Mouse (Mus musculus) CD4-positive, CD25-positive, alpha-beta regulatory T cell, adult 4 months (primary cell): ENCODE results near the gene Rgs19. TPM values are rescaled to one million over a fixed set of nuclear protein-coding genes. Genes with fewer than 3 reads are reported as not detected.

Experiments
- ATAC-seq: one replicate; pipeline ENCODE4 v1.8.0; 2017
- polyA plus RNA-seq, 2 experiments: library from polyadenylated mRNA; unstranded; fragments of 100-300 nt; shearing (Covaris generic); gene quantifications; one replicate each; pipeline ENCODE4 v1.2.1; 2017

The Rgs19 gene
- polyA plus RNA-seq = 100 to 1,000 TPM; 174 to 198 TPM

DNA sequence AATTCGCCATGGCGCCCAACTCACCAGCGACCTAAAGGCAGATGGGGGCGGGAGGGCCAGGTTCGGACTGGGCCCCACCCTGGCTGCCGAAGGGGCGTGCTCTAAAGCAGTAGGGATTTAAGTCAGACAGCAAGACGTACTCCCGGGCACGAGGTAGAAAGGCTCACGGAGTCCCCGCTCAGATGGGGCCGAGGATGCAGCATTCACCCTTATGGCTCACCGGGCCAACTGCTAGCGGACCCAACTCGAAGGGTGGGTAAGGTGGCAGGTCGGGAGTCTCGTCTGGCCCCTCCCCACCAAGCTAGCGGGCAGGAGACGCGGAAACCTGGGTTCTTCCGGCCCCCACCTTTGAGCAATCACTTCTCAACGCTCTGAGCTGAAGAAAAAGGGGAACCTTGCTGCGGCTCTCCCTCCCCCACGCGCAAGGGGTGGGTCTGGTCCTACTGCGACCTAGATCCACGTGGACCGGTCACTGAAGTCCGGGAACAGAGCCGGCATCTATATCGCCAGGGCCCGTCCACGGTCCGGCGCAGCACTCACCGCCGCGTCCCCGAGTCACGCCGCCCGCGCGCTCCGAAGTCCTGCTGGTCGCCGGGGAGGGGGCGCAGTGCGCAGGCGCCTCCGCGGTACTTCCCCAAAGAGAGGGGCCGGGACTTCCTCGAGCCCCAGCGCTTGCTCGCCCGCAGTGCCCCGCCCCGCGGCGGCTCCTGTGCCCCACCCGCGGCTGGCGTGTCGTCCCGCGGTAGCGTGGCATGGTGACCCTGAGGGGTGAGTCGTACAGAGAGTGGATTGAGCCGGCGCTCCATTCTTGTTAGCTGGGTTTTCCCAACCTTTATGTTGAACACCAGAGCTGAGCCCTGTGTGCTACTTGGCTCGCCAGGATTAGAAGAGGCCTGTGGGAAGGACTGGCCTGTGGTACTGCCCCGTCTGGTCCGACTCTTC, at the start of gene Rgs19:
Rgs19 (minus strand) TSS at position 639 of the 942 bp plus-strand sequence.
- ATAC-seq = peak; percentile 88

DNA sequence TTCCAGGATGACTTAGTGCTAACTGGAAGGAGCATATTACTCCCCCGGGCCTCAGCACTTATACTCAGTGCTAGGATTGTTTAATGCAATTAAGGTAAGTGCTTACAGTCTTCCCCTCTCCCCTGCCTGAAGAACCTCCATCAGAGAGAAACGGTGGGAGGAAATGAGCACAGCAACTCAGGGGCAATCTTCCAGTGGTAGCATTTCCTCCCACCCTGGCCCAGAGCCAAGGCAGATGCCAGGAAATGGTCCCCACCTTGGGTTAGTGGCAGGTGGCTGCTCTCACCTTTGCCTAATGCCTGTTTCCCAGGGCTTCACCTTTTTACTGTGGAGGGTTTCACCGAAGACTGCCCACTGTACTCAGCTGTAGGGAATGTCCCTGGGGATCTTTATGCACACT, 36.3 kb upstream of the Rgs19 start:
- no peak for ATAC-seq

DNA sequence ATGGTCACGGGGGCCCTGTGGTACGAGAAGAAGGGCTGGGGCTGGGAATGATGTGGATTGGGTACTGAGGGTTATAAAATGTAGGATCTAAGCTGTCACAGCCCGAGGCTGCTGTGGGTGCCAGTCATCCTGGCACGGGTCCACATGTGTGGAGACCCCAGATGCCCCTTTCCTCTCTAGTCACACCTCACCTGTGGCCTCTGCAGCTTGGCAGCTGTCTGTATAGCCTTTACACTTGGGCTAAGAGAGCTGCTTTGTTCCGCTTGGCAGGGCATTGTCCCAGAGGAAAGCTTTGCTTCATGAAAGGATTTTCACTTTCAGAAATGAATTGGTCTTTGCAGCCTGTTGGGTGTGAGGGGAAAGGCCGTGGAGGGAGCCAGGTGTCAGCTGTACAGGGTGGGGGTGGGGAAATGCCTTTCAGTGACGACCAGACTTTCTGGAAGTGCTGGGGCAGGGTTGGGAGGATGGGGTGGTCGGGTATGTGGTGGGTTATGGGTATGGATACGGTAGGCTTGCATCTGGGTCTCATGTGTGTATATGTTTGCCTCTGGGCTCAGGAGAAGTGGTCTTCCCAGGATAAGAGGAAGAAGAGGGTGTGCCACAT, 34.0 kb upstream of the Rgs19 start:
- no peak for ATAC-seq

DNA sequence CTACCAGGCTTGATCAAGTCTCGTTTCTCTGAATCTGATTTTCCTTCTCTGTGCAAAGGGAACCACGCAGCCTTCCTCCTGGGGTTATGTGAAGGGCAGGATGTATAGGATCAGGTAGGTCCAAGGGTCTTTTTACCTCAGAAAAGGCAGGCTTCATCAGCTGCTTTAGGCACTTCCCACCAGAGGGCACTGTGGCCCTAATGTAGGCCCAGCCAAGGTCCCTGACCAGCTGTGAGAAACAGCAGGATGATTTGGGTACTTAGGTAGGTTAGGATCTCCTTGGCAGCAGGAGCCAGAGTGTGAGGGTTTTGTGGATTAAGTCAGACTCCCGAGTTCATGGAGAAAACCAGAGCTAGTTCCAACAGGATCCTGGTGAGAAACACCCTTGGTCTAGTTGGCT, 28.4 kb upstream of the Rgs19 start:
- no peak for ATAC-seq

DNA sequence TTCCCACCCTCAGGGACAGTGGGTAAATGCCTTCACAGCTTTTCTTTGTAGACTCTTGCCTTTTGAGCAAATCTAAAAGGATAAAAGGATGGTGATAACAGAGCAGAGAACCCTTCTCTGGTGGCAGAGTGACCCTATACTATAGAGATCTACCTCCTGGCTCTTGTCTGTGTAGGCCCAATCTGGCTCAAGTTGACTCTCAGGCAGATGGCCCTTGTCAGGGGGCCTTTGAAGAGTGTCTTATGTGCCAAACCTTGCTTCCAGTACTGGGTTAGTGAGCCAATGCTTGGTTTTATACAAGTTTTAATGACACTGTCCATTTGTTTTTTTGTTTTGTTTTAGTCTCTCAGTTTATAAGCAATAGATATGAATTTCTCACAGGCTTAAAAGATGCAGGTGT, 27.4 kb upstream of the Rgs19 start:
- no peak for ATAC-seq

DNA sequence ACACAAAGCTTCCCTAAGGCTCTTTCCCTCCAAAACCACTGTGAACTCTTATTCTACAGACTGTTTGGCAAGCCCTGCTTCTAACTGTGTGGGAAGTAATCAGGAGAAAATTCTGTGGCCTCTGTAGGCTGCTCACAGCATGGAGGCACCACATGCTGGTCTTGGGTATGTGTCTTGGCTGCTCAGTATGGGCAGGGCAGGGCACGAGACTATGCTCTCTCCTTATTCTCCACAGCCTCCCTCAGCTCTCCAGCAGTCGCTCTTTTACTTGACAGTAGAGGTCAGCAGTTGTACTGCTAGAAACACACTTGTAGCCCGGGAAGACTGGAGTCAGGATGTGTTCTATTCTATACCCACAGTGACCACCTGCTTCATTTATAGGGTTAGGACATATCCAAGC, 26.3 kb upstream of the Rgs19 start:
- ATAC-seq = no peak

DNA sequence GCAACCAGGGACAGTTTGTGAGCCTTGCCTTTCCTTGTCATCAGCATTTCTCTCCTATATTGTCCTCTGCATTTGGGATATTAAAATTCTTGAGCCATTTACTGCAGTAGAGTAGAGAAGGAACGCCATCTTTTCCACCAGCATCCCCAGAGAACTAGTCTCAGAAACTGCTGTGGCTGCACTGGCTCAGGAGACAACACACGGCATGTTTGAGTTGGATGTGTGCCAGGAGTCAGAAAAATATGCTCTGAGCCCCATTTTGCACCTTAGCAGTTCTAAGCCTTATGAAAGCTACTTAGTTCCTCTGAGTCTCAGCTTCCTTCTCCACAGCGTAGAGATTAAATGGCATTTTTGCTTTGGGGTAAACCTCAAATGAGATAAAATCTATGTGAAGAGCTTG, 23.2 kb upstream of the Rgs19 start:
- no peak for ATAC-seq

DNA sequence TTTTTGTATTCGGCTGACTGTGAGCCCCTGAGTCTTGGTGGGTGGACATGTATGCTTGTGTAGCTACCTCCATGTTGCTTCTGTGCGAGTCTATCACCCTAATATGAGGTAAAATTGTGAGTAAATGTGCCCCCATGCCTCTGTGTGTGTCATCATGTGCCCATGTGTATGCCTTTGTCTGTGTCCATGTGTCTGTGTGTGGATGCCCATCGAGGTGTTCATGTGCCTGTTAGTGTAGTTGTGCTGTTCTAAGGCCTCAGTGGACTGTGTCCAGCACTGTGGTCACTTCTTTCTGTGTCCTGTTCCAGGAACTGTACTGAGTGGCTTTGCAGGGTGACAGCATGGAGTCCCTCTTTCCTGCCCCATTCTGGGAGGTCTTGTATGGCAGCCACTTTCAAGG, 21.6 kb upstream of the Rgs19 start:
- ATAC-seq = no peak

DNA sequence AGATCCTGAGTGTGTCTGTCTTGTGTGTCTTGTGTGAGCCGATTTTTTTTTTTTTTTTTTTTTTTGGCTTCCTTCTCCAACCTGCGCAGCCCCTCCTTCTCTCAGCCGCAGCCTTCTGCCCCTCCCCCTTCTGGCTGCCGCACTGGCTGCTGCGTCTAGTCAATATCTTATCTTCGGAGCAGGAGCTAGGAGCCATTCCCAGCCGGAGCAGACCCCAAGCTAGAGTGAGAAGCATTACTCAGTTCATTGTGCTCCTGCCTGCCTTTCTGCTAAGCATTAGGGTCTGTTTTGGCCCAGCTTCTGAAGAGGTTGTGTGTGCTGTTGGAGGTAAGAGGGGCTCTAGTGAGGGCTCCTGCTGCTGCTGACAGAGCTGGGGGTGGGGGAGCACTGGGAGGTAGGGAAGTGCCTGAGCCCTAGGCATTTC, 21.1 kb upstream of the Rgs19 start, which contains the start of gene Oprl1:
Oprl1 (plus strand) TSS at position 114 of the 424 bp plus-strand sequence.
- ATAC-seq = no peak

DNA sequence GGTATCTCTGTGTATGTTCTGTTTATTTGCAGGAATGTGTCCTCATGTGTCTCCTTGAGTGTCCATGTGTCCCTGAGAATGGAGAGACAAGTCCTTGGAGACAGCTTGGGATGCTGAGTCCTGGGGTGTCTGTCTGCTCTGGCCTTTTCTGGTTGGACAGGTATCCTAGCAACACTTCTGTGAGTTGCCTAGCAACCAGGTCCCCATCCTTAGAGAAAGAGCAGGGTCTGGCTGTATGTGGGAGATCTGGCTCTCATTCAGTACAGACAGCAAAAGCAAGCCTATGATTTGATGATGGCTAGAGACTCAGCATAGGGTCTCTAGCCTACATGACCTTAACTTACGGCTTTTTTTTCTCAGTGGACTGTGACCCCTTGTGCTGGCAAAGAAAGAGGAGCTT, 20.0 kb upstream of the Rgs19 start:
- ATAC-seq = no peak

DNA sequence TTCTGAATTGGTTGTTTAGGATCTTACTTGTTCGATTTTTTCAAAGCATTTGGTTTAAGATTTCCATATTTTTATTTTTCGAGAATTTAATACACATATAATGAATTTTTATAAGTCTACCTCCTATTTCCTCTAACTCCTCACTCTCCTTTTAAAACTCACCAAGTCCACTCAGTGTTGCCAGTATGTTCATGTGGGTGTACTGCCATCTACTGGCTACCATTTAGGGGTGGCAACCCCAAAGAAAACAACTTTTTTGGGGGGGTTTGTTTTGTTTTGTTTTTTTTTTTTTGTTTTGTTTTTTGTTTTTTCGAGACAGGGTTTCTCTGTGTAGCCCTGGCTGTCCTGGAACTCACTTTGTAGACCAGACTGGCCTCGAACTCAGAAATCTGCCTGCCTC, 12.9 kb upstream of the Rgs19 start:
- peak; percentile 86 for ATAC-seq

DNA sequence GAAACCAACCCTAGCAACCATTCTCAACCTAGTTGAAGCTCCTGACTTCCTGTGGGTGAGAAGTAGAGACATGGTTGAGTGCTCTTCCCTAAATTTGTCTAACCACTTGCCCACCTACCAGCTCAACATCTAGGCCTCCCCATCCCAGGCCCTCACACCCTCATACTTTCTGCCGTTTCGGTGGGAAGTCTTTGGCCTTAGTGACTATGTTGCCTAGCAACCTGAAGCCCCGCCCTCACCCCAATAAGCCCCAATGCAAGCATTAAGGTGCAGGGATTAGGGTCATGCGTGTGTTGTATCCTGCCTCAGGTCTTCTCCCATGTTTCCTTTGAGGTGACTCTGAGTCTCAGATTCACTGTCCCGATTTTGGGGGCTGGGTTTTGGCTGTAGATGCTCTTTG, 4.5 kb upstream of the Rgs19 start, which contains the start of gene Lkaaear1:
Lkaaear1 (minus strand) TSS at position 202 of the 400 bp plus-strand sequence.
- no peak for ATAC-seq

DNA sequence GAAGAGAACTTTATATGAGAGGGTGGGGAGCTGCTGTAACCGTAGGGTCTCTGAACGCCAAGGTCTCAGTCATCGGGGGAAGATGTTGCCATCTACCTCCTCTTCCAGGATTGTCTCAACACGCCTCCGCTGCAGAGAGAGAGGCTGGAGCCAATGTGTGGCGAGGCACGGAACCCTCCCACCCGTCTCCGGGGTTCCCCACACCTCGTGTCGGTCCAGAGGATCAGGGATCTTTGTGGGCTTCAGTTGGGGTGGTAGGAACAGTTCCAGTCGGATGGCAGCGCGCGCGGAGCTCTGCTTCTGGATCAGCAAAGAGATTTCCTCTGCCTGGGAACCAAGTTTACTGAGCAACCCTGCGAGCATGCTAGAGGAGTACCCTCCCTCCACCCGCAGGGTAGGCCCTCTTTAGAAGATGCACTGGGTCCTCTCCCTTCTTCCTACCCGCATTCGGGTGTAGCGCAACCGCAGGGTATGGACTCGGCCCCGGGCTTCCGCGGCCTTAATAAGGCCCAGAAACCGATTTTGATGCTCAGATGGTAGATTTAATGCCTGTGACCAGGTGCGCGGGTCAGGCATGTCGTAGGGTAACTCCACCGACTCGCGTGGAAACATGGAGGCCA, 3.1 kb upstream of the Rgs19 start:
- no peak for ATAC-seq

DNA sequence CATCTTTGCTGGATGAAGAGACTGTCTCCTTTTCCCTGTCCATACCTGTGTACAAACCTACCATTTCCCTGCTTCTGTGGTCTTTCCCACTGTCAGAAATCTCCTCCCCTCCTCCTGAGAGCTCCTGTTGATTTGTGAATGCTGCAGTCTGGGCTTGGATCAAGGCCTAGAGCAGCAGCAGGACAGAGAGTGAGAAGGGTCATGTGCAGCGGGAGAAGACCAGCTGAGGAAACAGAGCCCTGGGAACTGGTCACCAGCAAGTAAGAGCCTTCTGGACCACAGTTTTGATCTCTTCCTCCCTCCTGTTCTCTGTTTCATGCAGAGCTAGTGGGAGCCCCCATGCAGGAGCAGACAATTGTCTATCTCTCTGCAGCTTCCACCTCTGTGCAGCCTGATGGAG, 2.0 kb upstream of the Rgs19 start:
- no peak for ATAC-seq

DNA sequence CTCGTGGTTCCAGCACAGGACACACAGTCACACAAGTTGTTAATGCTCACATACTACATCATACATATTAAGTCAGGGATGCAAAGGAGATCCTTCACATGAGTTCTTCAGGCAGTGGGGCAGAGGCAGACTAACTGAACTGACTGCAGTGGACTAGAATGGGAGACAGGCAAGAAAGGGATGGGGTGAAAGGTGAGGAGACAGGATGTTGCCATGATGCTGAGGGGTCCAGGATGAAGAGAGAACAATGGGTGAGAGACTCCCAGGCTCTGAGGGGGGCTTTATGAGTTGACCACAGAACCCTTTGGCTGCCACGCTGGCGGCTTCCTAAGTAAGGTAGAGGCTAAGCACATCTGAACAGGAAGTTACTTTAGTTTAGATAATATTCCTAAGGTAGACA, 804 bp upstream of the Rgs19 start:
- ATAC-seq = no peak

DNA sequence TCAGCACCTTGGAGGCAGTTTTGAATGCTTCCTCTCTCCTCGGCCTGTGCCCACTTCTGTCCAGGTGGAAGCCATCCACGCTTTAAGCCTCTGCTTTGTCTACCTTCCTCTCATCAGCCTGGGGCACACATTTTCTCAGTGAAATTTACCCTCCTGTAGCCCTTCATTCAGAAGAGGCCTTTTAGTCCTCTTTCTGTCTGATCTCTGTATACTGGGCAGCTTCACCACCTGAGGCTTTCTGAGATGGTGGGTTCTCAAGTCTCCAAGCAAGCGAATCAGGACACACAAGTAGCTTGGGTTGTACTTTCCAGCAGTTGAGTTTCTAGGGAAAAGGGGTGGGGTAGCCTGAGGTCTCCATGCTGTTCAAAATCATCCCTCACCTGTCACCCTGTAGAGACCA, 1.5 kb downstream of the Rgs19 start:
- ATAC-seq = no peak

DNA sequence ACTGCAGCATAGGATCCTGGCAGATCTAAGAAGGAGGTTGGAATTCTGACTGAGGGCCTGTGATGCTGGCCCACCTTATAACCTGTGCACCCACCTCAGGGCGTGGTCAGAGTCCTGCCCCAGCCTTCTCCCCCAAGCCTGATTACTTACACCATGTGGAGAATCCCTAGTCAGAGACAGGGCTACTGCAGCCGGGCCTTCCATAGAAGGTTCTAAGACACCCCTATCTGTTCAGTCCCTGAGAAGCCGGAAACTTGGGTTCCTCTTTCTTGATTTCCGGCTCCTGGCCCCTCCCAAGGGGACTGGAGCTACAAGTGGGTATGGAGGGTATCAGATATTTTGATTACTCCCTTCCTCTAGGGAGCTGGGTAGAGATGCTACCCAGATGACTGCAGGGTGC, 2.2 kb downstream of the Rgs19 start:
- peak; percentile 35 for ATAC-seq

DNA sequence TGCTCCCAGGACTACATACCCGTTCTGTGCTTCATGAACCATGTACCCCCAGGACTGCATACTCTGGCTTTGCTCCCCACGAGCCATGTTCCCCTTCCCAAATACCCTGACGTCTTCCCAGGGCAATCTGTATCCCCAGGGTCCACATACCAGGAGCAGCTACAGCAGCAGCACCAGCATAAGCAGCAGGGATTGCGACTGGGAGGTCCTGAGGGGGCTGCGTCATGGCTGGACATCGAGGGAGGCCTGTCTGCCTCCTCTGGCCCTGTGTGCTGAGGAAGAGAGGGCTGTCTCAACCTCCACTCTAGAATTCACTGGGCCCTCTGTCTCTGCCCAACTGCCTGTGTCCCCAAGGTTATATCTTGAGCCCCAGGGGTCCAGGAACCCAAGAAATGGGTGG, 2.7 kb downstream of the Rgs19 start:
- ATAC-seq = no peak

DNA sequence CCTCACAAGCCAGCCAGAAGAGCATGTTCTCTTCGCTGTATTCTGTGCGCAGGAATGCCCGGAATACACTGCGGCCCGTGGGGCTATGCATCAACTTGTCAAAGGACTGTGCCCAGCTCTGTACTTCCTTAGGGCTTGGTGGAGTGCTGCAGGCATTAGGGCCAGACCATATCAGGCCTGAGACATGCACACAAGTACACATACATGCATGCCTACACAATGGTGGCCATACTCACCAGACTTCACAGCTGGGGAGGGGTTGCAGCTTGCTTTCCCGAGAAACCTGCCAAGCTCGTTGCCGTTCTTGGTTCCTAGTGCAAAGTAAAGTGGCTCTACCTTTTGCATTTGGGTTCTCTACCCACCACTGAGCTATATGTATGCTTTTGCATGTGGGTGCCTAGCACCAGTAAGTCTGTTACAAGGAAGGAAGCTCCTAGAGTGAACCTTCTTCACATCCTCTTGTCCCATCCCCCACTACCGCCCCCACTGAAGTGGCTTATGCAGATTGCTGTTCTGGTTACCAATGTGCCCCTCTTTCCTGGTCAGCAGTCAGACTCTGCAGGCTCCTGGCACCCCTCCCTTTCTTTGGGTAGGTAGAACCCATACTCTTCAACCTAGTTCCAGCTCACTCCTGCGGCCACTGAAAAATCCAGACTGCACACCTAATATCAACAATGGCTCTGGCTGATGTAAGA, 4.2 kb downstream of the Rgs19 start:
- ATAC-seq = no peak

DNA sequence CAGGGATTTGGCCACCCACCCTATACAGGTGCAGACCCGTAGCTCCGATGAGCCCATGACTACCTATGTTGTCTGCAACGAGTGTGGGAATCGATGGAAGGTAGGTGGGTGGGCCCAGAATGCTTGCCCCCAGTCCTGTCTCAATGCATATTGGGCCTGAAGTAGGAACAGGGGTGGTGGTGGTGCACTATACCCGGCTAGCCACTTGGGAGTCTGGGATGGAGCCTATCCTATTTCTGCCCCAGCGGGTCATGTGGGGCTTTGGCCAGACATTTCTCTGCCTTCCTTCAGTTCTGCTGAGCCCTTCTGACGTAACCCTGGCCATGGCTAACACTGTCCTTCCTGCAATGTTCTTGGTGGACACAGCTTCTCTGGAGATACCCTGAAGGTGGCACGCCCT, 6.2 kb downstream of the Rgs19 start:
- ATAC-seq = no peak

DNA sequence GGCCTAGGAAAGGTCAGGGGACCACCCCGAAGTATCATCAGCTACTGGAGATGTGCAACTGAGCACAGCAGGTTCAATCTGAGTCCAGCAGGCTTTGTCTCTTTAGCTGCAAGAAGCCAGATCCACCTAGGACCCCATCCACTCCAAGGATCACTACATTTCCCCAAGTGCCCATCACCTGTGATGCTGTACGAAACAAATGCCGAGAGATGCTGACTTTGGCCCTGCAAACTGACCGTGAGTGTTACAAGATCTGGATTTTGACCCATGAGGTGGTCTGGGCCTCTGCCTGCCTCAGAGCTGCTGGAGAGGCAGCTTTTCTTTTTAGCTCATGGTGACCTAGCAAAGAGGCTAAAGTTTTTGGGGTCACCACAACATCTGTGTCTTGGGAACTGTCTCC, 8.1 kb downstream of the Rgs19 start:
- no peak for ATAC-seq

DNA sequence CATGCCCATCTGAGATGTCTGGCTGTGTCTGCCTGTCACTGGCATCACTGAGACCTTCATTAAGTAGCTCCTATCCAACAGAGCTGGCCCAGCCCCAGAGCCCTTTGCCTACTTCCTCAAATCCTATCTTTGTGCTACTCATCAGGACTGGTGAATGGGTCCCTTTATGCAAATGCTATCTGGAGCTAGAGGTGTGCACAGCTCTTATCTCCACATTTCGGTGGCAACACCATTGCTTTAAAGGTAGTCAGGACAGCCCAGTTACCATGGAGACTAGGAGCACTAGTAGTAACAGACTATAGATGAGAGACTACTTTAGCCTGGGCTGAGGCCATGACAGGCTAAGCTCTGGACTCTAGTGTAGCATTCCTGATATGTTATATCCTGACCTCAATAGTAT, 9.1 kb downstream of the Rgs19 start:
- no peak for ATAC-seq

DNA sequence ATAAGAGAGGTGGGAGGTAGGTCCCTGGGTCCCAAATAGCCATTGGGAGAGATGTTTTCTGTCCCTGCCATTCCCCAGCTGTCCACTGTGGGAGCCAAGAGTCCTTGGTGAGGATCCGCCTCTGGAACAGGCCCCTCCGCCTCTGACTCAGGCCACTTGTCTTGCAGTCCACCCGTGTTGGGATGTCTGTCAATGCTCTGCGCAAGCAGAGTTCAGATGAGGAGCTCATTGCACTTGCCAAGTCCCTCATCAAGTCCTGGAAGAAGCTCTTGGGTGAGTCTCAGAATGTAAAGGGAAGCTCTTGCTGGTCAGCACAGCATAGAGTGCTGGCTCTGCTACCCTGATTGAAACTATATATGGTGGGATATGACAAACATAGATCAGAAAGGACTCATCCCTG, 10.4 kb downstream of the Rgs19 start:
- no peak for ATAC-seq
